Mouse (Mus musculus): Measurements from ENCODE around the gene Tbc1d2b. TPM values are rescaled to one million over a fixed set of nuclear protein-coding genes. Genes with fewer than 3 reads are reported as not detected.

The Tbc1d2b gene
- polyA plus RNA-seq, 1 experiment: 26.2 TPM

DNA sequence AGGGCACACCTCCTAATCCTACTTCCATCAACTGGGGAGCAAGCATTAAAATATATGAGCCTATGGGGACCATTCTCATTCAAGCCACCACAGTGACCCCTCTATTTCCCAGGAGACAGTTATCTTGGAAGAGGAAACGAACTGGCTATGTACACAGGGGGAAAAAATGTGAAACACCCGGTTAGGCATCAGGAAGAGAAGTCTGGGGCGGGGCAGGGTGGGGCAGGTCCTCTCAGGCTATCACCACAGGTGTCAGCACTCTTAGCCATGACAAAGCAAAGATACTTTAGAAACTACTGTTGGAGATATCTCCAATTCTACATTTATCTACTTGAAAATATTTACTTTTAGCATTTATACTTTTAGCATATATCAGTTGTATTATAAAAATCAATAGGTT lies 8.5 kb downstream of the Tbc1d2b start:
- WGBS: 25% methylated on average over 3 of the region's 3 CpGs
- peak overlapping the region; percentile 54; the same call in 1 of the 2 replicates for H3K27ac ChIP-seq (ENCODE audit: control insufficient read depth, insufficient read depth, low read depth, low read length, poor library complexity)
- H3K4me1 ChIP-seq (ENCODE audit: control insufficient read depth, insufficient read depth, low read length): peaks cover 18% of the 10 kb centered on the region
- no peak overlapping the region for H3K4me3 ChIP-seq (replicated peaks; ENCODE audit: control insufficient read depth, low read depth, low read length)
- no peak for TF ChIP-seq CTCF (IDR thresholded peaks at IDR 0.05; ENCODE audit: control insufficient read depth, insufficient read depth, low read length)
- no peak for TF ChIP-seq POLR2A (IDR thresholded peaks at IDR 0.05; ENCODE audit: borderline replicate concordance, control insufficient read depth, low read depth, low read length)

DNA sequence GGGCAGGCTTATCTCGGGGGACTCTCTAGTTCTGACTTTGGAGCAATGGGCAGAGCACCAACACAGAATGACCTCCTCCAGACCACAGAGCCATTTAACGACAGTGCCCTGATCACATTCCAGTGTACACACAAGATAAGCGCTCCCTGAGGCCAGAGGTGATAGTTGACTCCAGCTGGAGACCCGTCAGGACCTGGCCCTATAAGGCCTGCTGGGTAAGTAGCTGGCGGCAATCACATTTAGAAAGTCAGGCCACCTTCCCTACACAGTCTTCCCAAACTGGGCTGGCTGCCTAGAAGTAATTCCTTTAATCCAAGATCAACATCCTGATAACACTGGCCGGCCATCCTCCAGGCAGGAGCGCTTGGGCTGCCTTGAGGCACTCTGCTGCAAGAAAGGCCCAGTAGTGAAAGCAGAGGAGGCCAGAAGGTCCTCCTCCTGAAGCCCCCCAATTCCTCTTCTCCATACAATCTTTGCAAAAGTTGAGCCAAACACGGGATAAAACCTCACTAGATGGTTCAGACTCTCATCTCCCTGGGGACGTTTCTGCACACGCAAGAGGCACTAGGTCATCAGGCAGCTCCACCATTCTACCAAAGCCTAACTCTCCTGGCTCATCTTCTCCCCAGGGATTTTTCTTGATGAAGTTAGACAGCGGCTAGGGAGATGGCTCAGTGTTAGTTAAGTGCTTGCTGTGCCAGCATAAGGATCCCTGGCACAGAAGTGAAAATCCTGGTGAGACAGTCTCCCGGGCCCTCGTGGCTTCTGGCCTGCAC lies 9.8 kb downstream of the Tbc1d2b start:
- 74% methylated on average over 13 of the region's 13 CpGs for WGBS
- Histone ChIP-seq H3K27ac (ENCODE audit: control insufficient read depth, insufficient read depth, low read depth, low read length, poor library complexity) (peak overlapping the region; percentile 43; the same call in 1 of the 2 replicates), H3K4me1 (ENCODE audit: control insufficient read depth, insufficient read depth, low read length) (peaks cover 17% of the 10 kb centered on the region), H3K4me3 (replicated peaks; ENCODE audit: control insufficient read depth, low read depth, low read length) (no peak overlapping the region)
- TF ChIP-seq CTCF (IDR thresholded peaks at IDR 0.05; ENCODE audit: control insufficient read depth, insufficient read depth, low read length) (no peak), POLR2A (IDR thresholded peaks at IDR 0.05; ENCODE audit: borderline replicate concordance, control insufficient read depth, low read depth, low read length) (no peak)

DNA sequence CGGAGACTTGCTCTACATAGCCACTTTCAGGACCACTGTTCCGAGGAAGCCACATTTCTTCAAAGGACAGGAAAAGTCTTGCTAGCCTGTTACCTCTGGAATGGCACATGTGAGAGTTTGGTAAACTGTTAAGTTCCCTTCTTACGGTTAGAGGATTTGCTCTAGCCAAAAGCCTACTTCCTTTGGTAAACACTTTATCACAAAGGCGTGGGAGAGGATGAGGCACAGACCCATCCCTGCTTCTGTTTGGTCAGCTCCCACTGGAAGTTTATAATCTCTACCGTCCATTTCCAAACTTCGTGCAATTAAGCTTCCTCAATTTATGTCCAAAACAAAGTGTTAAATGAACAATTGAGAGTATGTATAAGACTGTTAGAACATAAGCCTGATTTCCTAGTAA lies 10.5 kb downstream of the Tbc1d2b start:
- Histone ChIP-seq H3K4me3 (replicated peaks; ENCODE audit: control insufficient read depth, low read depth, low read length) (no peak overlapping the region), H3K27ac (ENCODE audit: control insufficient read depth, insufficient read depth, low read depth, low read length, poor library complexity) (peak overlapping the region; percentile 30; the same call in 1 of the 2 replicates), H3K4me1 (ENCODE audit: control insufficient read depth, insufficient read depth, low read length) (peaks cover 17% of the 10 kb centered on the region)
- WGBS: 40% methylated on average over 6 of the region's 6 CpGs
- TF ChIP-seq CTCF (IDR thresholded peaks at IDR 0.05; ENCODE audit: control insufficient read depth, insufficient read depth, low read length) (no peak), POLR2A (IDR thresholded peaks at IDR 0.05; ENCODE audit: borderline replicate concordance, control insufficient read depth, low read depth, low read length) (no peak)

DNA sequence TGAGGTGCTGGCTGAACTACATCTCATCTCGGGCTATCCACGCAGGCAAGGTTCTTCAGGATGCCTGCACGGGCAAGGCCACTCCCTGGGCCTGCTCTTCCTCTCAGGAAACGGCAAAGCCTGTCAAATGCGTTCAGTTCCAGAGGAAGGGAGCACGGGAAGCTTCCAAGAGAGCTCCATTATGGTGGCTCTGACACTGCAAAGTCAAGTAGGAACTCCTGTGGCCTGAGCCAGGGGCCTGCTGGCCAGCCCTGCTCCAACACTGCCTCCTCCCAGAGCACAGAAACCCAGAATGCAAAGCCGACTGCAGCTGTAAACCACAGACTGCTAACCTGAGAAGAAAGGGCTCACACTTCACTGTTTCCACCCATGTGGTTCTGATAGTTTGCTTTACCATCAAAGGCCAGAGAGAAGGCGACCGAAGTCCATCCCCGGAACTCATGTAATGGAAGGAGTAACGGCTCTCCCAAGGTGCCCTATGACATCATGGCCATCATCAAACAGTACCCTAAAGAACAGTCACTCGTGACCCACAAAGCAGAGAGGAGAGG lies 11.1 kb downstream of the Tbc1d2b start:
- 72% methylated on average over 12 of the region's 12 CpGs for WGBS
- TF ChIP-seq CTCF (IDR thresholded peaks at IDR 0.05; ENCODE audit: control insufficient read depth, insufficient read depth, low read length): no peak
- no peak for TF ChIP-seq POLR2A (IDR thresholded peaks at IDR 0.05; ENCODE audit: borderline replicate concordance, control insufficient read depth, low read depth, low read length)
- peaks cover 17% of the 10 kb centered on the region for H3K4me1 ChIP-seq (ENCODE audit: control insufficient read depth, insufficient read depth, low read length)

DNA sequence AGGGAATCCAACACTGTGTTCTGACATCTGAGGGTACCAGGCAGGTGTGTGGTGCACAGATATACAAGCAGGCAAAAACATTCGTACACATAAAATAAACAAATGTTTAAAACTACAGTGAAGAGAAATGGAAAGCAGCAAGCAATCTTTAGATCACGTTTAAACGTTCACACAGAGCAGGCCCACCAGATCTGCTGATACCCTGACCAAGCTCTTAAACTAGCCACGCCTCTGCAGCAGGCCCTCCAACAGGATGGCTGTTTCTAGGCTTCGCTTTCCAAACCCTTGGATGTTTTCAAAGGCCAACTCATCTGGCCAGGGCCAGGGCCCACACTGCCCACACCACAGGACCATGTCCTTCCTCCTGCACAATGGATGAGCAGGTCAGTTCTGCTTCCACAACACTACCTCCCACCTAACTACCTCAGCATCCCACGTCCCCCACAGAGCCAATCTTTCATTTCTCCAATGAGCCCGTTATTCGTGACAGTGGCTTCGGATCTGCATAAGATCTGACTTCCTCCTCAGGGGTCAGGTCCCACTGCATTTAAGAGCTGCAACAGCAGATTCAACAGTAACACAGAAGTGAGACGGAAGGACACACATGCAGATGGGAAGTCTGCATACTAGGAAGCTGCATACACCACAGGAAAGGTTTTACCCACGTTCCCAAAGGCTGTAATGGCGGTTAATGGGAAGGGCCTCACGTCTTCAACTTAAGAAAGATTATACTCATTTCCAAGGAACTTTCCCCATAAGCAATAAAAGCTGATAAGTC lies 12.7 kb downstream of the Tbc1d2b start:
- TF ChIP-seq CTCF (IDR thresholded peaks at IDR 0.05; ENCODE audit: control insufficient read depth, insufficient read depth, low read length) (no peak), POLR2A (IDR thresholded peaks at IDR 0.05; ENCODE audit: borderline replicate concordance, control insufficient read depth, low read depth, low read length) (no peak)
- no peak overlapping the region for H3K4me3 ChIP-seq (replicated peaks; ENCODE audit: control insufficient read depth, low read depth, low read length)
- WGBS: 36% methylated on average over 13 of the region's 13 CpGs
- peak overlapping the region; percentile 56 for H3K27ac ChIP-seq (ENCODE audit: control insufficient read depth, insufficient read depth, low read depth, low read length, poor library complexity)
- H3K4me1 ChIP-seq (ENCODE audit: control insufficient read depth, insufficient read depth, low read length): peaks cover 17% of the 10 kb centered on the region

More for the DNA sequence above, 11.1 kb downstream of the Tbc1d2b start:
- H3K4me3 ChIP-seq (replicated peaks; ENCODE audit: control insufficient read depth, low read depth, low read length): no peak overlapping the region
- peak overlapping the region; percentile 30 for H3K27ac ChIP-seq (ENCODE audit: control insufficient read depth, insufficient read depth, low read depth, low read length, poor library complexity)

DNA sequence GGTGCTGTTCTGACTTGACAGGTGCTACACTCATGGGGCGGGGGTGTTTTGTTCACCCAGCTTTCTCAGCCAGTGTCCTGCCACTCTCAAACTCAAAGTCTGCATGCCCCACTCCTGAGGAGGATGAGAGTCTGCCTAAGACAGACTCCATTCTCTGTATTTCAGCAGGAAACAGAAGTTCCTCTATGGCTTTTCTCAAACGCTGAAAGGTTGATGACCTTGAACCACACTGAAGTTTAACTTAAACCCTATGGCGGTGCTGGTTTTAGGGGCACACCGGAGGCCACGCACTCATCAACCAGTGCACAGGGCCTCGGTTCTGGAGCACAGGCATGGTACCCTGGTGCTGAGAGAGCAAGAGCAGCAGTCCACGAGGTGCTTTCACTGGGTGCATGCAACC lies 13.4 kb downstream of the Tbc1d2b start:
- 17% methylated on average over 7 of the region's 7 CpGs for WGBS
- no peak for TF ChIP-seq CTCF (IDR thresholded peaks at IDR 0.05; ENCODE audit: control insufficient read depth, insufficient read depth, low read length)
- TF ChIP-seq POLR2A (IDR thresholded peaks at IDR 0.05; ENCODE audit: borderline replicate concordance, control insufficient read depth, low read depth, low read length): no peak
- peaks cover 17% of the 10 kb centered on the region for H3K4me1 ChIP-seq (ENCODE audit: control insufficient read depth, insufficient read depth, low read length)
- H3K4me3 ChIP-seq (replicated peaks; ENCODE audit: control insufficient read depth, low read depth, low read length): no peak overlapping the region
- H3K27ac ChIP-seq (ENCODE audit: control insufficient read depth, insufficient read depth, low read depth, low read length, poor library complexity): peak overlapping the region; percentile 56

DNA sequence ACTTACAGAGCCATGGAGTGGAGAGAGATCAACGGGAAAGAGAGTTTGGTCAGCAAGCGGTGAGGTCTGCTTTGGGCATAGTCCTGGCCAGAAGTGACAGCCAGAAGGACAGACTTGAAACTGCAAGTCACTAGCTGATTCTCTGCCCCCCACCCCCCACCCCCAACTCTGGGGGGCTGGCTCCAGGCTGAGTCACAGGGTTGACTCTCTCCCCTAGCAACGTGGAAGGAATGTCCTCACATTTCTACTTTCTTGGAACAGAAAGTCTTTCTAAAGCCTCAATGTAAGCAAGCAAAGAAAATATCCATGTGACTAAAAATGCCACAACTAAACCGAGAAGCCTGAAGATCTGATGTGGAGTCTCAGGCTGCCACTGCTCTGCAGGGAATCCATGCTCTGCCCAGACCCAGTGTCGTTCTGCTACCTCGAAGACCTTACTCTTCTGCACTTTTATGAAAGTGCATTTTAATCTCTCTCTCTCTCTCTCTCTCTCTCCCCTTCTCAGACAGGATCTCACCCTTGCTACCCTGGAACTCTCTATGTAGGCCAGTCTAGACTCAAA lies 14.7 kb downstream of the Tbc1d2b start:
- 44% methylated on average over 6 of the region's 6 CpGs for WGBS
- no peak overlapping the region for H3K4me3 ChIP-seq (replicated peaks; ENCODE audit: control insufficient read depth, low read depth, low read length)
- H3K4me1 ChIP-seq (ENCODE audit: control insufficient read depth, insufficient read depth, low read length): peaks cover 20% of the 10 kb centered on the region
- peak overlapping the region; percentile 20 for H3K27ac ChIP-seq (ENCODE audit: control insufficient read depth, insufficient read depth, low read depth, low read length, poor library complexity)
- TF ChIP-seq POLR2A (IDR thresholded peaks at IDR 0.05; ENCODE audit: borderline replicate concordance, control insufficient read depth, low read depth, low read length) (no peak), CTCF (IDR thresholded peaks at IDR 0.05; ENCODE audit: control insufficient read depth, insufficient read depth, low read length) (no peak)

DNA sequence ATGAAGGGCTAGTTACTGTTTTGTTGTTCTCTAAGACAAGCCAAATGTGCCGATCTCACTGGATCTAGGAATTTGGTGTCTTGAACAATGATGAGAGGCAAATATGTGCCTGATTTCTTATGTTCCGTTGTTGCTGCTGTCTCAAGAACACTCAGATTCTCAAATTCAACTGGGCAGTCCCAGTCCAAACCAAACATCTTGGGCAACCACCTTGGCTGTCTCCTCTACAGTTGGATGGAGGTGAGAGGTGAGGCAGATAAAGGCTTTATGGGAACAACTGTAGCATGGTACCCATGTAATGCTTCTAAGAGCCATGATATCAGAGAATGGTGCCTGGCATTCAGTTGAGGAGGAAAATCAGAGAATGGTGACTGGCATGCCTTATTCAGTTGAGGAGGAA lies 17.4 kb downstream of the Tbc1d2b start:
- Histone ChIP-seq H3K4me3 (replicated peaks; ENCODE audit: control insufficient read depth, low read depth, low read length) (no peak overlapping the region), H3K27ac (ENCODE audit: control insufficient read depth, insufficient read depth, low read depth, low read length, poor library complexity) (peak overlapping the region; percentile 24; the same call in 1 of the 2 replicates), H3K4me1 (ENCODE audit: control insufficient read depth, insufficient read depth, low read length) (peaks cover 16% of the 10 kb centered on the region)
- WGBS: 83% methylated on average over 2 of the region's 2 CpGs
- TF ChIP-seq CTCF (IDR thresholded peaks at IDR 0.05; ENCODE audit: control insufficient read depth, insufficient read depth, low read length): no peak
- TF ChIP-seq POLR2A (IDR thresholded peaks at IDR 0.05; ENCODE audit: borderline replicate concordance, control insufficient read depth, low read depth, low read length): no peak
